Mouse (Mus musculus) layer of hippocampus, adult 9-11 months (tissue): ENCODE measurements around the gene Gm20449.
A peak's percentile ranks its signal among the peaks of the same experiment; 100 is the strongest.
"Not testable (repeated sequence)": the region's sequence is repeated elsewhere in the genome, so short reads cannot be mapped to it uniquely, and the experiment has no call there.

Experiments used
- DNase-seq: peaks from one replicate; pipeline ENCODE4 v3.0.0; 2022

The Gm20449 gene

GRCm38 (mm10) chr7:41499389-41500049 lies at the start of gene Gm20449, which contains the start of gene AW146154:
Gm20449 (minus strand) TSS chr7:41499417.
AW146154 (minus strand) TSS chr7:41499890.
- DNase-seq, result peak; percentile 98

- no peak for DNase-seq
Measured at GRCm38 (mm10) chr7:41512672-41513071, 13.5 kb upstream of the Gm20449 start.

GRCm38 (mm10) chr7:41512207-41512606 lies 13.0 kb upstream of the Gm20449 start:
- DNase-seq, result no peak

GRCm38 (mm10) chr7:41502402-41502801 lies 3.2 kb upstream of the Gm20449 start:
- DNase-seq, result no peak

- peak; percentile 75 for DNase-seq
Measured at GRCm38 (mm10) chr7:41500151-41500934, 1.1 kb upstream of the Gm20449 start.

GRCm38 (mm10) chr7:41499018-41499388 lies 214 bp downstream of the Gm20449 start:
- DNase-seq, result not testable (repeated sequence)

- not testable (repeated sequence) for DNase-seq
Measured at GRCm38 (mm10) chr7:41498464-41498863, 753 bp downstream of the Gm20449 start.

- DNase-seq, result no peak
Measured at GRCm38 (mm10) chr7:41497871-41498270, 1.3 kb downstream of the Gm20449 start.

GRCm38 (mm10) chr7:41451864-41452263 lies 47.4 kb downstream of the Gm20449 start:
- DNase-seq, result no peak

GRCm38 (mm10) chr7:41448596-41448995 lies 50.6 kb downstream of the Gm20449 start, which contains the start of gene Vmn2r57:
Vmn2r57 (minus strand) TSS chr7:41448696.
- DNase-seq, result not testable (repeated sequence)

- no peak for DNase-seq
Measured at GRCm38 (mm10) chr7:41394130-41394529, 105.1 kb downstream of the Gm20449 start.

- peak; percentile 91 for DNase-seq
Measured at GRCm38 (mm10) chr7:41393048-41393971, 105.9 kb downstream of the Gm20449 start, which contains the start of gene AI987944. AI987944 (minus strand) TSS chr7:41393379.
